Mouse (Mus musculus): ENCODE measurements around the gene Bik.

DNA sequence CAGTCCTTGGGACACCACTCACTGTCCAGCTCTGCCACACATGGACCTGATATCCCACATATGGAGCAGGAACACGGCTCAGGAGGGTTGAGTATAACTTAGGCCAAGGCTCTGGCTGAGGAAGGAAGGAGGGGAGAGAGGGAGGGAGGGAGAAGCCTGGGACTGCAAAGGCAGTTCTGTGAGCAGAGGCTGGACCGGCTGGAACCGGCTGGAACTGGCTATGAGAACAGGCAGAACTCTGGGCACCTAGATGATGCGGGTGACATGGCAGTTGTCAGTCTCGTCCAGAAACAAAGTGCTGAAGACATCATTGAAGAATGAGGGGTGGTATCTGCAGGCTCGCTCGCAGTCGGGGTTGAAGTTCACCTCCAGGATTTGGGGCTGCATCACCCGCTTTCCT, 50.0 kb downstream of the Bik start:
- no peak for TF ChIP-seq CTCF (IDR thresholded peaks at IDR 0.05; ENCODE audit: low read depth)
- no peak for TF ChIP-seq EP300 (IDR thresholded peaks at IDR 0.05; ENCODE audit: low read depth)

Data from heart, postnatal 0 days (tissue).